Mouse (Mus musculus) ovary, postnatal 14 days (tissue): ENCODE data around the gene Adgra1.
A peak's percentile ranks its signal among the peaks of the same experiment; 100 is the strongest.

ENCODE experiments used
- DNase-seq: peaks from one replicate; pipeline ENCODE4 v3.0.0; 2022; ENCODE audit warnings: low spot score

The Adgra1 gene

DNA sequence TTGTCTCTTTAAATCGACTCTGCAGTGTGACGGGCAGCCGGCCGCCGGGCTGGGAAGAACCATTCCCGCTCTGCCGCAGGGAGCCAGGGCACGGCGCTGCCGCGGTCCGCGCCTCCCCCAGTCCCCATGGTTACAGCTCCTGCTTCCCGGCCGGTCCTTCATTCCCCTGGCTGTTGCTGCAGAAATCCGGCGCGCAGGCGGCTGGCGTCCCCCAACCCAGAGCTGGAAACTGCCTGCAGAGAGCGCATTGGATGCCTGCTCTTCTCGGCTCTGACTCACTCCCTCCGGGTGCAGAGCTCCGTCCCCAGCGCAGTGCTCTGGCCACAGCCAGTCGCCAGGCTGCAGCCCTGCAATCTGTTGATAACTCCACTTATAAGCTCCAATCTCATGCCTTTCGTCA, at the start of gene Adgra1:
Gene Adgra1, plus strand, starts transcription at position 139 of the 400 bp plus-strand sequence.
- DNase-seq = peak; percentile 12

DNA sequence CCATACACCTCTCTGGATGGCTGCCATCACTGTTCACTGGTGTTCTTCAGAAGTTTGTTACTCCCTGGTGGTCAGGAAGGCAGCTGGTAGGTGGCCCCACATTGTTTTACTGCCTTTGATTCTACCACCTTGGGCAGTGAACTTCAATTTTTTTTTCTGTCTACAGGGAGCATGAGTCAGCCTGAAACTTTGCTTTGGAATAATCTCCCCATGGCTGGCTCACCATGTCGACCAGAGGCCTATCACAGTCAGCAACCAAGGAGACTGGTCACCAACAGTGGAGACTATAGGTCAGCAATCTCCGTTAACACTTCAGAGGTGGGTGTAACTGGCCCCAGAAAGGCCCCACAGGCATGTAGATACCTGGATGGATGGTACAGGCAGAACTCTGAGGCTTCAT, 46.6 kb upstream of the Adgra1 start:
- no peak for DNase-seq

DNA sequence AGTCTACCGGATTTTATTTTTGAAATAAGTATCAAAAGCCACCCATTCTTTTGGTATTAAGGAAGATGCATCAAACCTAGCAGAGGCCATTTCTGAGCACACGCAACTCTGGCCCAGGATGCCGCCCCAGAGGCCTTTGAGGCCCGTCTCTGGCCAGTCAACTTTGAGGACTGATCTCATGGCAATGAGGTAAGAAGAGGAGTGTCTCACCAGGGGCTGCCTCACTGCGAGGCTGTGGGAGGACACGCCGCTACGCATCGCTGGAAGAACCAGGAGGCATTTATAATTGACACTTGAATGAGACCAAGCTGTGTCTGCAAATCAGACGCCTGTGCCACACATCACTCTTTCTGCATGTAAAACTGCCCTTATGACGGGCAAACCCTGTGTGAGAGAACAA, 45.0 kb upstream of the Adgra1 start:
- DNase-seq = no peak

DNA sequence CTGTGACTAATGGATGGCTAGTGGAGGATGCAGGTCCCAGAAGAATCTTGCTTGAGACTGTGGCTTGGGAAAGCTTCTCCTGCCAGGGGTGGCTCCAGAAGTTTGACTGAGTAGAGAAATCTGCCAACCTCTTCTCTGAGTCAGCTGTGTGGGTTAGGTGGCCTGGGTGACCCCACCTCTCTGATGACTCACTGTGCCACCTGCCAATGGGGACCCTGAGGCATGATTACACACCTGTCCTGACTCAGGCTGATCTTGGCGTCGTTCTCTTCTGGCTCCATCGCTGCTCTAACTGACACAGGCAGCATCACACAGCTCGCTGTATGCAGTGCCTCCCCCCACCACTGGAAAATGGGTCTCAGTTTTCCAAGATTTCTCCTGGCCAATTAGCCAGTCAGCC, 44.3 kb upstream of the Adgra1 start:
- DNase-seq = no peak

DNA sequence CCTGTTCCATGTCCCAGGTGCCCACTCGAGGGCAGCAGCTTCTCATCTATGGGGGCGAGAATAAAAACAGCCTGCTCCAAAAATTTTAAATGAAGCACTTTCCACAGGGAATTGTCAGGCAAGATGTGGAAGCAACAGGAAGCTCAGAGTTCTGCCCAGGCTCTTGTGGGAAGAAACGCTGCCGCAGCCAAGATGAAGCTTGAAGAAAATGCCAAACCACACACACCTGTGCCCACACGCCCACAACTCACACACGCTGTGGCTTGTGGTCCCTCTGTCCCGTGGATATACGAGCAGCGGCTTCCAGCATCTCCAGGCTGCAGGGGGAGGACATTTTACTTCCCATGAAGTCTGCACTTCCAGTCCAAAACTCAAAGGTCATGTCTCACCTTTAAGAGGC, 42.4 kb upstream of the Adgra1 start:
- no peak for DNase-seq

DNA sequence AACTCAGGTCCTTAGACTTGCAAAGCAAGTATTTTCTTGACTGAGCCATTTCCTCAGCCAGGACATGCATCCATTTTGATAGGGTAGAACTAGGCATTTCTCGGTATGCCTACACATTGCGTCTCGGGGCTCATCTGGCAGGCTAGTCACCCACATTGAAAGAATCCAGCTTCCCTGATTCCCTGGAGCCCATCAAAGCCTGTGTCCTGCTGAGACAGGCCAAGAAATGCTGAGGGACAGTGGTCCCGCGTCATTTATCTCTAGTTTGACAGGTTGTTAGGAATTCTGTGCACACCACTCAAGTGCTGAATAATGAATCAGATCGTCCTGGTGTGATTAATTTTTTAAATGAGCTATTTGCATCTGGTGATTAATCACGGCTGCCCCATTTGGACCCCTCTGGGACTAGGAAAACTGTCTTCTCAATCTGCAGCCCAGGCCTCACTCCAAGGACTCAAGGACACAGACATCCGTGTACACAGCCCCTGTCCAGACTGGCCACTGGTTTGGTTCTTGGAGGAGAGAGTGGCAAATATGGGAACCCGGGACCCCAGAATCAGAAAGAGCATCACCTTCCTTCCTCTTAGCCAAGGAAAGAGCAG, 38.9 kb upstream of the Adgra1 start:
- no peak for DNase-seq

DNA sequence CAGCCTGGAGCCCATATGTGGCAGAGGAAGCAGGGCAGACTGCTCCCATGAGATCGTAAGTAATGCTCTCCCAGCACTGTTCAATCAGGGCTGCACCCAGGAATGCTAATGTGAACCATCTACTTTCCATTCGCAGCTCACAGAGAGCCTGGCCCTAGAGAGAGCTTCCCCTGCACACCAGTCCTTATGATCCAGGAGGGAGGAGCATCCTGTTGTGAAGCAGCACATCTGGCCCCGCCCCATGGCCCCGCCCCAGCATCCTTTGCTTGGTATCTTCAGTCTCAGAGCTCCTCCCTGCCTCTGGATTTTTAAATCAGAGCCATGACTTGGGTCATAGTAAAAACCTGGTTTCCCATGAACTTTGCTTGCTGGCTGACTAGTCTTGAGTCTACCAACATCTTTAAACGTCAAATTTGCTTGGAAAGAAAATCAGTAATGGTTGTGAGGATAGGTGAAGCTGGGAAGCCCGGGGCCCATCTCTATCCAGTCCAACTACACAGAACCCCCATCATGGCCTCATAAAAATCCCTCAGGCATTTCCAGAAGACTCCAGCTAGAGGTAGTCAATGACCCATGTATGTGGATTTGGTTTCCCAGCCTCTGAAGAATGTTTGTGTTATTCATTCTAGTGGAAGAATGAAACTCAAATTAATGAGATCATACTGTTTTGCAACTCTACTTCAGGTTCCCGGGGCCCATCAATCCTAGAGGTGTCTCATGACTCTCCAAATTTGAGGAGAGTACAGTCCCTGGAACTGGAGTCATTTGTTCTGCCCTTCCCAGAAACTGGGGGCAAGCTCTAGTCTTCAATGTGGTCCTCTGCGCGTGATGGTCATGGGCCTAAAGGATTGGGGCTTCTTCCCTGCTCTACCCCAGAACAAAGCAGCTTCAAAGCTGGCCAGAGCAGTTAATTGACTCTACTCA, 36.5 kb upstream of the Adgra1 start:
- DNase-seq = no peak

DNA sequence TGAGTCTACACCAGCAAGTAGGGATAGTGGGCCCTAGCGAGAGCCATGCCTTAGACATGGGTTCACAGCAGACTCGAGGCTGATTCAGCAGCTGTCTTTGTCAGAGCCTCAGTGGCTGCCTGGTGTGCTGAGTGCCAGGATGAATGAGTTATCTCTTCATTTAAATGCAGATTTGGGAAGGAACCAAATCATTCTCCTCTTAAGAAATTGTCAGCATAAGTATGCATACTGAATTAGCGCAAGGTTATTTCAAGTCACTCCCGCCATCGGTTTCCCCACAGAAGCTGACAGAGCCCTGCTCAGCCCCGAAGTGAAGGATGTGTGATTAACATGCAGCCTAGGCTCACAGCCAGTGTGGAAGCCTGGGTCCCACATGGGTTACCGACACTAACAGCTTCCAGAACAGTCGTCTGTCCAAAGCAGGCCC, 27.8 kb upstream of the Adgra1 start:
- DNase-seq = no peak

DNA sequence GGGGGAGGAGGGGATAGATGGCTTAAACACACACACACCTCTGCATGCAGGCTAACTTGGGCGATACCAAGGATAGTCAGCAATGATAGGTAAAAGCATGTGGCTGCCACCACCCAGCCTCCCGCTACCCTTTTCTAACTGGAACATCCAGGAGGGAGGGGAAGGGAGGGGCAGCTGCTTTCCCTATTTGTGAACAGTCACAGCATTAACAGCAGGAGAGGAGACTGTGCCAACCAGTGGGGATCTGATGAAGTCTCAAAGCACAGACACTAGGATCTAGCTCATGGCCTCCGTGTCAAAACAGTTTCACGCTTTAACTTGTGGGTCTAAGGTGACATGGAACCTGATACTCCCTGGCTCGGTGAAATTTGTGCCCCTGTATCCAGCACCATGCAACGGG, 23.9 kb upstream of the Adgra1 start:
- no peak for DNase-seq

DNA sequence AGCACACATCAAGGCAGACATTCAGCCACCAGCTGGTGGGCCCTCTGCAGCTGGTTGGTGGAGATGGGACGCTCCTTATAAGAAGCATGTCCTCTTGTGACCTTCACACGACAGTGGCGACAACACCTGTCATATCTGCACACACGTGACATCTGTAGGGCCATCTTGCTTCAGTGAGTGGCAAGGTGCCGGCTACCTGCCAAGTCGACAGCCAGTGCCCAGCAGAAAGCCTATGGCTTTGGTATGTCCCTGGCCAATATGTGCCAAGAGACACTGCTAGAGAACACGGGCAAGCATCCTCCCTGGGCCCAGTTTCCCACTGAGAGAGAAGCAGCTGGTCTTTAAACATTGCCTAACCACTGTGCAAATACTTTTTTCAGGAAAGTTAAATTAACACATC, 22.3 kb upstream of the Adgra1 start:
- DNase-seq = no peak

DNA sequence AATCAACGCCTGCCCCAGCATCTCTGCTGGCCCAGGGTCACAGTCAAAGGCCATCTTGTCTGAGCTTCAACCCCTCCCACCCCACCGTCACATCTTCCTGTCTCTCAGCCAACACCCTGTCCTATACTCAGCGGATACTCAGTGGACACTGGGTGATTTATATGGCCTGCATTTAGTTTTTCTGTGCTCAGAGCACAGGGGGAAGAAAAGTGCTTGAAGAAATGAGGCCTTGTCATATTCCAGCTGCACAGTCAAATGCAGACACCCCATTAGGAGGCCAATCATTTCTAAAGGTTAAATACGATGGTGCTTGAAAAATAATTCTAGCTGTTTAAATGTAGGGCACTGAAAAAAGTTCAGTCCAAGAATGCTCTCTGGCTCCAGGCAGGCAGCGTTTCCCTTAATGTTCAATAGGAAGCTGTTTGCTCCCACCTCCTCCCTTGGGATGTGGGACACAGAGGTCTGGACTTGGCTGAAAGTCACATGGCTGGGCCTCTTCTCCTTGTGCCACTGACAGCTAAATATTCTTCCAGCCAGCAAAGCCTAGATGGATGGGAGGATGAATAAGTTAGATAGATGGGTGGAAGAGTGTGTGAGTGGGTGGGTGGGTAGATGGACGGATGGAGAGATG, 20.3 kb upstream of the Adgra1 start:
- no peak for DNase-seq

DNA sequence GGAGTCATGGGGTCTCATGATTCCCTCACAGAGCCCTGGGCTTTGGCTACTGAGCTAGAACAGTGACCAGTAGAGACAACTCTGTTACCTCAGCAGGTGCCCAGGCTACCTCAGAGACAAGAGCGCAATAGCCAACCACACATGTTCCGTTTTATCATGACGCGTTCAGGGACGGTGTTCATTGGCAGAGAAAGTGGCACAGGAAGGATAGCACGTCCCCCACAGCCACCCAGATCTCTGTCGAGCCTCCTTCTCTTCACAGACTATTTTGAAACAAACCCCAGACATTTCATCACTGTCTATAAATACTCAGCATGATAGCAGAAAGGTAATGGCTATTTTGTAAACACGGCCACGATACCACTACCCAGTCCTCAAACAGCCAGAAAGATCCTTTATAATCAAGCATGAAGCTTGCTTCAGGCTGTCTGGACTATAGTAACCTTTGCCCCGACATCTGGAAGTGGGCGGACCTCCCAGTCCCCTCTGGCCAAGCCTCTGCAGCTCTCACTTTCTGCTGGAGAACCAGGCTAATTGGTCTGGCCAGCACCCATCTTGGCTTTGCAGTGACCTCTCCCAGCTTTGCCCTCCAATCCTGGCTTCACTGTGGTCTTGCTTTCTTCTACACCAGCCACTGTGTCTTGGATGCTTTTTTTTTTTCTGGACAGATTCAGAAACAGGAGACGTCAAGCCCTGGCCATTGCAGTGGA, 11.5 kb upstream of the Adgra1 start:
- DNase-seq = no peak

DNA sequence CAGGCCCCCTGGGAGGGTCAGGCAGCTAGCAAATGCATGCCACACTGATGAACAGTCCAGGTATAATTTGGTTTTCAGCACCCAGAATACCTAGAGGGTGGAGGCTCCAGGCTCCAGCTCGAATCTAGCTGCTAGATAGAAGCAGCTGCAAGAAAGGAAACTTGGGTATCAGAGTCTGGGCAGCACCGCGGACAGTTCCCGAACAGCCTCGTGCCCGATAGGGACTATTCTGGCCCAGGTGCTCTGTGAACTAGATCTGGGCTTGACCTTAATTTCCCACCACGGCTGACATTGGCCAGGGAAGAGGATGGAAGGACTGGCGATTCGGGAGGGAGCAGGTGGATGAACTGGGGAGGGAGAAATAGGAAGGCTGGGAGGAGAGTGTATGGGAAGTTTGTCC, 6.3 kb upstream of the Adgra1 start:
- peak; percentile 22 for DNase-seq

DNA sequence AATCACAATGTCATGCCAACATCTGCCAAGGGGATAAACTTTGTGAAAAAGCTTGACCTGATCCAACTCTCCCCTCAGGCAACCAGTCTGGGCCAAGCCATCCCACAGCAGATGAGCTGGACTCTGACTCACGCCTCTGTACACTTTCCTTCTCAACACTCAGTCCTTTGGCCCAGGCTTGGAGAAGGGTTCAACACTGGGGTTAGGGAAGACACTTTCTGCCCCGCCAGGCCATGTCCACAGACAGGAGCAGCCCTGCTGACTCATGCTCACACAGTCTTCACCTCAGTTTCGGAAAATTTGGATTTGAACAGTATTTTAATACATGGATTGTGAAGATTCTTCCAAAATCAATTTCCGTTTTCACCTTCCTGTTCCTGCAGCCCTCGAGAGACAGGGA, 442 bp upstream of the Adgra1 start:
- no peak for DNase-seq

DNA sequence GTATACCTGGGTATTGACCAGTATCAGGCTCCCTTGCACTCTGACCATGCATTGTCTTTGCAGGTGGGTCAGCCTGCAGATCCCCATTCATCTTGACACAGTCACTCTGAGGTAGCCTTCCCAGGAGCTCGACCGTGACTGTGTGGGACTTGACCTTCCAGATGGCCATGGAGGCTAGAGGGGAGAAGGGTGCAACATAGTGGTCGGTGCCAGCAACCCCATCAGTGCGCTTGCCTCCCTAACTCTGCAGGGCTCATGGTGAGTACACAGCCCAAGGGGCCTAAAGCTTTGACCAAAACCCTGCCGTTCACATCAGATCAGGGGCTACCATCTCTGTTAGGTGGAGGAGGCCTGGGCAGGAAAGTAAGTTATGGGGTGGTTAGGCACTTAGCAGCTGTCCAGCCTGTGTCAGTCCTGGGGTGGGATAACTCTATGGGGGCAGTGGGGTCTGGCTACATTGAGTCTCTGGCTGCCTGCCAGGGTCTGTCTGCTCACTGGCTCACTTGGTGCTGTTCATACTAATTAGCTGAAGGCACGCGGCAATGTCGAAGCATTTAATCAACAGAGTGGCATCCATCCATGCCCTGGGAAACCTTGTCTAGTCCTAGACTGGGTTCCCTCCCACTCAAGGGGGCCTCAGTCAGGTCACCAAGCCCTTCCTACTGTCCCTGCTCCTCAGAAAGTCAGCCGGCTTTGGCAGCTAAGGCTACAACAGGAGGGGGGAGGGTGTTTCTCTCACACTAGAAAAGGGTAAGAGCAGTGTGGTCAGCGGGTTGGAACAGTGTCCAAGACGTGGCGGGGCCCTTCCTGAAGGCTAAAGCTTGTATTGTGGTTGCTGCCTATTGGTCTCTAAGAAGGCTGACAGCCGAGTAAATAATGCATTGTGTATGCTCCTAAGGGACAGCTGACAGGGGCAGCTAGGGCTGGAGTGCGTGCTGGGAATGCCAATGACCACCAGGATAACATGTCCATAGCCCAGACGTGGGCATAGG, 1.5 kb downstream of the Adgra1 start:
- no peak for DNase-seq

DNA sequence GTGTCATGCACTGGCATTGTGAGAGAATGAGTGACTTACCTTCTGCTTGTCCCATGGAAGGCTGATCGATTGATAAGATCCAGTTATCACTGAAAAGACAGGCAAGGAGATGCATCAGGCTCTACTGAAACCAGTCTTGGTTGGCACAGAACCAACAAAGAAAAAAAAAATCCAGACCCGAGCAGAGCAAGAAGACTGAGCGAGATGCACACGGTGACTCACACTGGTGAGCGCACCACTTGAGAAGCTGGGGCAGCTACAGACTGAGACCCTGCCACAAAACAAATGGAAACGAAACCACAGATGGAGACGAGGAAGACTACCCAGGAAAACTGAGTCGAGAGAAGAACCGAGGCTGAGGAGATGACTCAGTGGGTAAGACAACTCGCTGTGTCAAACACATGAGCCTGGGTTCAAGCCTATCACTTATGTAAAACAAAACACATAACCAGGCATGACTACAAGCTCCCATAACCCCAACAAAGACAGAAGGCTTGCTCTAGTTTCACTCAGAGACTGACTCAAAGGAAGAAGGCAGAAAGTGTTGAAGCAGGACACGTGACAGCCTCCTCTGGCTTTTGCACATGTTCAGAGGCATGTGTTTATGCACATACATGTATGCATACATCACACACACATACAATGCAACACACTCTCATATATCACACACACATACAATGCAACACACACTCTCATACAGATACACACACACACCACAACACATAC, 6.6 kb downstream of the Adgra1 start:
- no peak for DNase-seq

DNA sequence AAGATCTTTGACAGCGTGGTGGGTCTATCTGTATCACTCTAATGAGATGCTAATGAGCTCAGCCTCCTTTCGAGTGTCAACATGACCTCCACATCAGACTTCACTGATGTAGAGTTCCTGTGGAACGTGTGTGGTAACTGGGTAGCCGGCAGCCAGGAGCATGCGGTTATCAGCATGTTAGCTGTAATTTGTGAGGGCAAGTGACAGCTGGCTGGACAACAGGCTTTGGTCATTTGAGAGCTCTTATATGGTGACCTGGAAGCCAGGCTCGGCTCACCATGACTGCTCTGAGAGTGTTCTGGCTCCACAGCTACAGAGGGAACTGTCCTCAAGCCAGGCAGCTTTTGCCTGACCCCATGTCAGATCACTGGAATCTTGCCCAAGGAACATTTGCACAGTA, 8.4 kb downstream of the Adgra1 start:
- no peak for DNase-seq

DNA sequence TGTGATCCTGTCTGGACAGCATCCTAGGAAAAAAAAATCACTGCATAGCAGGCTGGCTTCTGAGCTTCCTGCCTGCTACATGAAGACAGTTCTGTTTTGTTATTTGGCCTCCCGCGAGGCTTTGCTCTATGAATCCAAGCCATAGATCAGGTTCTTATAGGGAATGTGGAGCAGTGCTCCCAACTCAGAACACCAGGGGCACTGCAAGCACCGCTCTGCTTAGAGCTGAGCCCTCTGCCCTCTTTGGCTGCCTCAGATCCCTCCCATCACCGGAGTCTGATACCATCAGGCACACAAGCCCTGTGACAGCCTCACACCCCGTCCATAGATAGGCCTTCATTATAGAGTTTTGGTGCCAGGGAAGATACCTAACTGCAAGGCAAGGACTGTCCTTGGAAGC, 9.2 kb downstream of the Adgra1 start:
- no peak for DNase-seq

DNA sequence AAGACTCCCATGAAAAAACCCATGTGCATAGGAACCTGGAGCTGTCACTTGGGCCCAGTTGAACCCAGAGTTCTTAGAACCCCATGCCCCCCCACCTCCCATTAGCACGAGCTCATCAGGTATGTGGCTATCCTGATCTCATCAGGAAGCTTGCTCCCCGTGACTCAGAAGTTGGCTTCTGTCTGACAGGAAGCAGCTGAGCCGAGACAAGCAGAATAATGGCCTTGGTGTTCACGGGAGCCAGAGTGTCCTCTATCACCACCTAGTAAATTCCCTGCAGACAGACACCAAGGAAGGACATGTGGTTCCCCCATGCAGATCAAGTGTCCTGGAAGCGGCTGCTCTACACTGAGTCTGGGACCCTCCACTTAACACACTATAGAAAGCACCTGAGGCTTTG, 9.8 kb downstream of the Adgra1 start:
- no peak for DNase-seq

DNA sequence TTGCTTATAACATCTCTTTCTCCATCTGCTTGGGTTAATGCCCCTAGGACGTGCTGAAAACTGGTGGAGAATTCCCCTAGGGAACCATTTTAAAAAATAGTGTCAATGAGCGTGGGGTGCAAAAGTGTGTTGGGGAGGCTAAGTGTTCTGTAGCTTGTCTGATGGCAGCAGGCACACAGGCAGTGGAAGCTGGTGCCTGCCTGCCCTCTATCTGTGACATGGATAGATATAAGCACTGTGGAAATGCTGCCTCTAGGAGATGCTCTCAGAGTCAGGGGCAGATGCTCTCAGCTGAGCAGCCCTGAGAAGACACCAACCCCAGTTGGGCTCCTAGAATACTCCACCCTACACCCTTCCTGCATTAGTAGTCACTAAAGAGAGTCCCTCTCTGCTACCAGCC, 11.1 kb downstream of the Adgra1 start:
- DNase-seq = no peak

DNA sequence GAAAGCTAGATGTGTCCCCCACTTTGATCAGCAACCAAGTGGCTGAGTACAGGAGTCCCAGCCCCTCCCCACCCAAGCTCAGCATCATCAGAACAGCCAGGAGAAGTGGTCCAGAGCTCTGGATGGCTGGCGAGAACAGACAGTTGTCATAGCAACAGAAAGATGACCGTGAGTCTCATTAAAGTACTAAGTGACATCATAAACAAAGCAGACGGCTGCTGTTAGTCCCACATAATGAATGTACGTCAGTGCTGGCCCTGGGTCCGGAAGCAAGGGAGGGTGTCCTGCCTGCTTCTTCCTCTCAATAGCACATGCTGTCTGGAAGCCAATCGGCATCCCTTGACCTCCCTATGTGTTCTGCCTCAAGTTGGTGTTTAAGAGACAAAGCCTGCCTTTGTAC, 16.2 kb downstream of the Adgra1 start:
- no peak for DNase-seq
